Mouse (Mus musculus) megakaryocyte progenitor cell, adult 5-6 weeks (primary cell): ENCODE data around the gene Fgfbp1. TPM values are rescaled to one million over a fixed set of nuclear protein-coding genes. Genes with fewer than 3 reads are reported as not detected.

Experiments
- ATAC-seq: replicated peaks from 2 replicates; pipeline ENCODE4 v1.8.0; 2016; ENCODE audit warnings: mild to moderate bottlenecking, moderate TSS enrichment, inconsistent platforms; ENCODE audit not compliant: poor library complexity
- total RNA-seq, 2 experiments: library from RNA; stranded (forward) in 1 of 2; stranded (reverse) in 1 of 2; fragments of 157-497, 149-512 nt in 1 of 2; fragments of 200-1000 nt in 1 of 2; gene quantifications; 2 replicates each; pipeline versions ENCODE4 v1.2.3 to v1.2.4; 2015 to 2017

Fgfbp1 gene
- total RNA-seq, 2 experiments from 2014 or later = not detected

GRCm38 (mm10) chr5:43933269-43933668 lies 48.3 kb downstream of the Fgfbp1 start:
- ATAC-seq = no peak

Other genes with a start within 250 kb of the Fgfbp1 start
- gene Bst1, start 162.9 kb downstream of the Fgfbp1 start, total RNA-seq (2015) = 0.37 and 1.1 TPM in 2 replicates
- gene Bst1, start 162.9 kb downstream of the Fgfbp1 start, total RNA-seq (2017) = 1.9 and 2.8 TPM in 2 replicates
- gene Fbxl5, start 160.1 kb downstream of the Fgfbp1 start, total RNA-seq (2015) = 34.7 and 37.2 TPM in 2 replicates
- 35.6 and 47.4 TPM in 2 replicates for gene Fbxl5, start 160.1 kb downstream of the Fgfbp1 start, total RNA-seq (2017)
- gene Cd38, start 113.2 kb downstream of the Fgfbp1 start, total RNA-seq (2015) = 0.22 TPM in 1 of 2 replicates, not detected in the other
- 0.10 TPM in 1 of 2 replicates, not detected in the other for gene Cd38, start 113.2 kb downstream of the Fgfbp1 start, total RNA-seq (2017)
- gene Gm7879, start 68.6 kb downstream of the Fgfbp1 start, total RNA-seq (2015) = 5.6 and 5.9 TPM in 2 replicates
- gene Gm7879, start 68.6 kb downstream of the Fgfbp1 start, total RNA-seq (2017) = 5.4 and 6.0 TPM in 2 replicates
- gene Prom1, start 120.3 kb upstream of the Fgfbp1 start, total RNA-seq (2015) = 59.7 and 64.9 TPM in 2 replicates
- 42.3 and 54.7 TPM in 2 replicates for gene Prom1, start 120.3 kb upstream of the Fgfbp1 start, total RNA-seq (2017)
- 60.7 and 72.6 TPM in 2 replicates for gene Tapt1, start 244.8 kb upstream of the Fgfbp1 start, total RNA-seq (2015)
- gene Tapt1, start 244.8 kb upstream of the Fgfbp1 start, total RNA-seq (2017) = 68.6 and 75.2 TPM in 2 replicates